Mouse (Mus musculus) heart, embryonic 12.5 days (tissue): ENCODE measurements around the gene Rab2b. TPM values are rescaled to one million over a fixed set of nuclear protein-coding genes. Genes with fewer than 3 reads are reported as not detected.

Experiments used
- polyA plus RNA-seq: library from polyadenylated mRNA; unstranded; fragments of >200 nt; fragmentation: Nextera tagmentation; extraction: Ambion mirVana; gene quantifications from 2 replicates; pipeline ENCODE4 v1.2.1, GENCODE M21; 2016

The Rab2b gene
- polyA plus RNA-seq, 1 experiment from 2014 or later: 16.7 TPM

Other genes starting within 250 kb of the Rab2b start
- gene Olfr221, start 237.1 kb downstream of the Rab2b start, polyA plus RNA-seq: not detected in 2 replicates
- 425 and 438 TPM in 2 replicates for gene Hnrnpc, start 175.5 kb downstream of the Rab2b start, polyA plus RNA-seq
- gene Rpgrip1, start 168.8 kb downstream of the Rab2b start, polyA plus RNA-seq: 31.9 and 32.1 TPM in 2 replicates
- 35.8 and 36.5 TPM in 2 replicates for gene Supt16, start 82.1 kb downstream of the Rab2b start, polyA plus RNA-seq
- 35.0 and 36.0 TPM in 2 replicates for gene Chd8, start 21.8 kb downstream of the Rab2b start, polyA plus RNA-seq
- 35.8 and 41.5 TPM in 2 replicates for gene Tox4, start 399 bp downstream of the Rab2b start, polyA plus RNA-seq
- 29.3 and 30.7 TPM in 2 replicates for gene Mettl3, start 25.6 kb upstream of the Rab2b start, polyA plus RNA-seq
- gene Sall2, start 49.2 kb upstream of the Rab2b start, polyA plus RNA-seq: 11.9 and 12.5 TPM in 2 replicates
- not detected in 2 replicates for gene Olfr1513, start 76.9 kb upstream of the Rab2b start, polyA plus RNA-seq
- gene Olfr1512, start 99.6 kb upstream of the Rab2b start, polyA plus RNA-seq: not detected in 2 replicates
- not detected in 2 replicates for gene Olfr1511, start 117.8 kb upstream of the Rab2b start, polyA plus RNA-seq
- gene Olfr1510, start 134.8 kb upstream of the Rab2b start, polyA plus RNA-seq: not detected in 2 replicates
- gene Olfr1509, start 163.4 kb upstream of the Rab2b start, polyA plus RNA-seq: not detected in 2 replicates
- not detected in 2 replicates for gene Olfr1508, start 187.9 kb upstream of the Rab2b start, polyA plus RNA-seq
- gene Olfr1507, start 216.2 kb upstream of the Rab2b start, polyA plus RNA-seq: not detected in 2 replicates